ENCODE assay signal across 8 mouse cellular contexts in the genomic region with DNA sequence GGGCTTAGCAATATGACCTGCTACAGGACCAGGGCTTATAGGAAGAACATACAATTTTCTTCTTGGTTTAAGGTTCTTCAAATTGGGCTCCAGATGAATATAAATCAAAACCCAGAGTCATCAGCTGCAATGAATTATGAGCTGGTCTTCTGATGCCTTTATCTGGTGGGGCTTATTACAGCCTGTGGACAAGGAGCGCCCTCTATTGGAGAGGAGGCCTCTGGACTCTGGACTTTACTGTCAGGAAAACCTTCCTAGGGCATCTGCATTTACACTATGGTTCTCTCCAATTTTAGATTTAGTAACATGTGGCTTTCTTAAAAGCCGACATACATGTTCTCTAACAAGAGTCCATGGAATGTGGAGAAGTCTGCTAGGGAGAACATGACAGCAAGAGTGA.
A peak's percentile ranks its signal among the peaks of the same experiment; 100 is the strongest.
DNase-seq lines count a peak whose midpoint lies in the region; ATAC-seq and TF ChIP-seq lines count a peak whose summit lies in the region.
"Had no signal": no experiment of that assay in that cellular context is flagged by ENCODE, and none has a peak within 500 bp of the region (broad histone marks: within the 10 kb centered on the region; RNA-seq: fewer than 3 reads in every experiment).

No protein-coding gene starts in this region.

- no peak overlapping the region for H3K4me3 ChIP-seq in intestine, postnatal 0 days (ENCODE audit: low read depth, low read length)
- no peak overlapping the region for H3K4me3 ChIP-seq in intestine, embryonic 16.5 days (ENCODE audit: low read length)
- H3K4me3 ChIP-seq in E14TG2a.4 (replicated peaks; ENCODE audit: low read length), result no peak overlapping the region
- H3K4me3 ChIP-seq: limb, embryonic 15.5 days had no signal

- no peaks in the 10 kb centered on the region for H3K9me3 ChIP-seq in intestine, postnatal 0 days (ENCODE audit: control insufficient read depth)
- H3K9me3 ChIP-seq in intestine, embryonic 16.5 days (ENCODE audit: control insufficient read depth, low read length), result no peaks in the 10 kb centered on the region
- H3K9me3 ChIP-seq in E14TG2a.4 (ENCODE audit: low read length), result no peaks in the 10 kb centered on the region
- H3K9me3 ChIP-seq: limb, embryonic 15.5 days had no signal

- no peak overlapping the region for H3K27ac ChIP-seq in intestine, postnatal 0 days (ENCODE audit: low read depth, low read length)
- H3K27ac ChIP-seq in intestine, embryonic 16.5 days (ENCODE audit: low read length), result no peak overlapping the region
- H3K27ac ChIP-seq: limb, embryonic 15.5 days had no signal

- no peaks in the 10 kb centered on the region for H3K36me3 ChIP-seq in intestine, postnatal 0 days (ENCODE audit: control insufficient read depth, insufficient read depth)
- H3K36me3 ChIP-seq in intestine, embryonic 16.5 days (ENCODE audit: control insufficient read depth, insufficient read depth, low read length), result no peaks in the 10 kb centered on the region
- no peaks in the 10 kb centered on the region for H3K36me3 ChIP-seq in E14TG2a.4 (ENCODE audit: insufficient read depth, low read length)
- H3K36me3 ChIP-seq: limb, embryonic 15.5 days had no signal

- ATAC-seq in intestine, postnatal 0 days, result no peak
- no peak for ATAC-seq in intestine, embryonic 16.5 days

- no peaks in the 10 kb centered on the region for H3K4me1 ChIP-seq in intestine, postnatal 0 days (replicated peaks; ENCODE audit: control insufficient read depth, insufficient read depth, low read length)
- H3K4me1 ChIP-seq in intestine, embryonic 16.5 days (ENCODE audit: control insufficient read depth, insufficient read depth, low read length), result no peaks in the 10 kb centered on the region
- no peaks in the 10 kb centered on the region for H3K4me1 ChIP-seq in E14TG2a.4 (replicated peaks; ENCODE audit: low read depth, low read length)
- H3K4me1 ChIP-seq: limb, embryonic 15.5 days had no signal

- DNase-seq in NIH3T3 (ENCODE audit: low read depth) (peak; percentile 2), MN1 (ENCODE audit: low spot score) (no peak)
- DNase-seq in kidney, postnatal 14 days, result peak; percentile 16
- DNase-seq in thymus, postnatal 14 days, result no peak

- no peak overlapping the region for H3K9ac ChIP-seq in intestine, postnatal 0 days (ENCODE audit: low read depth, low read length)
- H3K9ac ChIP-seq in intestine, embryonic 16.5 days (ENCODE audit: low read depth, low read length), result no peak overlapping the region
- H3K9ac ChIP-seq: limb, embryonic 15.5 days had no signal

- peak; percentile 65 for TF ChIP-seq CTCF in intestine, postnatal 0 days (IDR thresholded peaks at IDR 0.05; ENCODE audit: low read depth)
- TF ChIP-seq CTCF in E14TG2a.4 (conservative IDR thresholded peaks at IDR 0.05; ENCODE audit: low read length), result peak; percentile 69

- WGBS in intestine, postnatal 0 days, result 53% methylated on average over 2 of the region's 2 CpGs
- WGBS in intestine, embryonic 16.5 days, result 53% methylated on average over 2 of the region's 2 CpGs

- no peaks in the 10 kb centered on the region for H3K27me3 ChIP-seq in intestine, postnatal 0 days (replicated peaks; ENCODE audit: control insufficient read depth, insufficient read depth, low read length)
- no peaks in the 10 kb centered on the region for H3K27me3 ChIP-seq in intestine, embryonic 16.5 days (replicated peaks; ENCODE audit: control insufficient read depth, insufficient read depth, low read length)
- no peaks in the 10 kb centered on the region for H3K27me3 ChIP-seq in E14TG2a.4 (ENCODE audit: insufficient read depth, low read length)
- H3K27me3 ChIP-seq: limb, embryonic 15.5 days had no signal

- H3K4me2 ChIP-seq in intestine, postnatal 0 days (replicated peaks; ENCODE audit: low read depth), result no peak overlapping the region
- H3K4me2 ChIP-seq in intestine, embryonic 16.5 days (ENCODE audit: low read depth, low read length), result no peak overlapping the region
- H3K4me2 ChIP-seq: limb, embryonic 15.5 days had no signal

Comparison
In these comparisons a context has a peak if more than half of its experiments do, and no peak if none do; other contexts are left out.
1. DNase-seq: peak in NIH3T3 (single experiment) and kidney, postnatal 14 days (single experiment); none in thymus, postnatal 14 days (single experiment) and MN1 (single experiment).